Mouse (Mus musculus) G1E (cell line): Measurements from ENCODE around the gene Eif3j1.

Experiments
- CTCF ChIP-seq: IDR thresholded peaks from 2 replicates; pipeline ENCODE4 v1.5.1; 2012; ENCODE audit warnings: low read depth, low read length, inconsistent platforms, mixed read lengths
- TAL1 ChIP-seq: conservative IDR thresholded peaks from 2 replicates; pipeline ENCODE4 v1.6.1; 2012; ENCODE audit warnings: low read depth, low read length, inconsistent platforms, mixed read lengths

GRCm38 (mm10) chr2:122011441-122011840 is 16.9 kb upstream of the Eif3j1 start:
- TF ChIP-seq CTCF: no peak
- no peak for TF ChIP-seq TAL1
